Mouse (Mus musculus) ES-Bruce4 (cell line): ENCODE results near the gene Igflr1. TPM values are rescaled to one million over a fixed set of nuclear protein-coding genes. Genes with fewer than 3 reads are reported as not detected.
A peak's percentile ranks its signal among the peaks of the same experiment; 100 is the strongest.

Source experiments
- H3K27ac ChIP-seq: 2 replicates; pipeline ENCODE4 v1.5.1; 2012; ENCODE audit warnings: low read length, inconsistent platforms; ENCODE audit not compliant: insufficient read depth
- H3K27me3 ChIP-seq: 2 replicates; pipeline ENCODE4 v1.6.1; 2012; ENCODE audit warnings: mild to moderate bottlenecking, low read length, inconsistent platforms; ENCODE audit not compliant: control insufficient read depth, poor library complexity, insufficient read depth, severe bottlenecking
- H3K36me3 ChIP-seq: 2 replicates; pipeline ENCODE4 v1.6.1; 2012; ENCODE audit warnings: inconsistent platforms, mild to moderate bottlenecking, low read length, moderate library complexity; ENCODE audit not compliant: control insufficient read depth, poor library complexity, insufficient read depth, severe bottlenecking
- H3K4me1 ChIP-seq: one replicate; pipeline ENCODE4 v1.8.1; 2011; ENCODE audit warnings: low read length; ENCODE audit not compliant: control insufficient read depth, insufficient read depth
- H3K4me3 ChIP-seq: 2 replicates; pipeline ENCODE4 v1.5.1; 2011; ENCODE audit warnings: low read depth, mild to moderate bottlenecking, low read length
- H3K9ac ChIP-seq: 2 replicates; pipeline ENCODE4 v1.6.1; 2012; ENCODE audit warnings: low read depth, mild to moderate bottlenecking, inconsistent platforms; ENCODE audit not compliant: poor library complexity, severe bottlenecking
- H3K9me3 ChIP-seq: replicated peaks from 2 replicates; pipeline ENCODE4 v1.6.1; 2012; ENCODE audit warnings: mild to moderate bottlenecking, low read length, inconsistent platforms; ENCODE audit not compliant: control insufficient read depth, poor library complexity, insufficient read depth, severe bottlenecking
- CTCF ChIP-seq: IDR thresholded peaks from one replicate; pipeline ENCODE4 v1.8.1; 2011; ENCODE audit warnings: low read depth, low read length
- EP300 ChIP-seq: IDR thresholded peaks from 2 replicates; pipeline ENCODE4 v1.6.1; 2011; ENCODE audit warnings: low read depth, low read length; ENCODE audit not compliant: insufficient read depth
- POLR2A ChIP-seq: IDR thresholded peaks from one replicate; pipeline ENCODE4 v1.8.1; 2011; ENCODE audit warnings: low read length; ENCODE audit not compliant: insufficient read depth
- polyA plus RNA-seq: library from polyadenylated mRNA; stranded (reverse); fragments of >200 nt; gene quantifications from 2 replicates; pipeline ENCODE4 v1.2.4, GENCODE M21; 2011; ENCODE audit warnings: low read depth; ENCODE audit not compliant: missing spikeins, insufficient read depth, insufficient read length

The Igflr1 gene
- polyA plus RNA-seq, 1 experiment = 0.72 TPM

- H3K27me3 ChIP-seq = no peaks in the 10 kb centered on the region
- no peaks in the 10 kb centered on the region for H3K36me3 ChIP-seq
- H3K4me3 ChIP-seq = no peak overlapping the region
- no peak for TF ChIP-seq EP300
- TF ChIP-seq POLR2A = no peak
- peak; percentile 32 for TF ChIP-seq CTCF
- H3K9me3 ChIP-seq = no peaks in the 10 kb centered on the region
- no peak overlapping the region for H3K27ac ChIP-seq
- peaks cover 2% of the 10 kb centered on the region for H3K4me1 ChIP-seq
- H3K9ac ChIP-seq = no peak overlapping the region
Observed at GRCm38 (mm10) chr7:30610043-30610442, 44.8 kb downstream of the Igflr1 start.

GRCm38 (mm10) chr7:30612654-30613402, 47.6 kb downstream of the Igflr1 start, which contains the start of gene Upk1a:
TSS of gene Upk1a (minus strand) at chr7:30612847.
- H3K27ac ChIP-seq = no peak within 1 kb of the TSS
- no peaks in the 10 kb centered on the region for H3K27me3 ChIP-seq
- TF ChIP-seq POLR2A = no peak
- TF ChIP-seq CTCF = no peak
- no peak for TF ChIP-seq EP300
- no peak within 1 kb of the TSS for H3K9ac ChIP-seq
- no peak within 1 kb of the TSS for H3K4me3 ChIP-seq
- peaks cover 3% of the 10 kb centered on the region; the same call in 1 of the 2 replicates for H3K36me3 ChIP-seq
- H3K9me3 ChIP-seq = no peaks in the 10 kb centered on the region
- peaks cover 2% of the 10 kb centered on the region for H3K4me1 ChIP-seq

DNA sequence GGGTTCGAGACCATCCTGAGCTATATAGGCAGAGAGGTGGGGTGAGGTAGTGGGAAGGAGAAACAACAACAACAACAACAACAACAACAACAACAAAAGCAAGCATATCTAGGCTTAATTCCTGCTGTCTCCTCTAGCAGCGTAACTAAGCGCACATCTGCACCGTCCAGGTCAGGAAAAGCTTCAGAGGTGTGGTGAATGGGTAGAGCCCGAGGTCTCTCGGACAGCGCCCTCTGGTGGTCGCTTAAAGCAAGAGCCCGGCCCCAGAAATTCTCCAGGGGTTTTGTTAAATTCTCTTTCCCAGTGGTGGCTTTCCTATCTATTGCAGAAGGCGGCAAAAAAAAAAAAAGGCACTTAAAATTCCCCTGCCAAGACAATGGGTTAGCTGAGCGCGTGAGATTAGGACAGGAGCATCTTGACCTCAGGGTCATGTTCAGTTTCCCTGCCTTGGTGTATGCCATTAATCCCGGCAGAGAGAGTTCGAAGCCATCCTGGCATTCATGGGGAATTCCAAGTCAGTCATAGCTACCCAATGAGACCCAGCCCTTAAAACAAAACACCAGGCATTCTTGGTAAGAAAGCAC, 48.4 kb downstream of the Igflr1 start:
- H3K4me3 ChIP-seq = no peak overlapping the region
- H3K9me3 ChIP-seq = no peaks in the 10 kb centered on the region
- peaks cover 2% of the 10 kb centered on the region for H3K4me1 ChIP-seq
- H3K9ac ChIP-seq = no peak overlapping the region
- peaks cover 8% of the 10 kb centered on the region for H3K36me3 ChIP-seq
- peak; percentile 72 for TF ChIP-seq CTCF
- no peak for TF ChIP-seq POLR2A
- H3K27me3 ChIP-seq = no peaks in the 10 kb centered on the region
- H3K27ac ChIP-seq = no peak overlapping the region

- H3K4me3 ChIP-seq = no peak overlapping the region
- TF ChIP-seq CTCF = no peak
- no peak for TF ChIP-seq POLR2A
- no peak for TF ChIP-seq EP300
- H3K27ac ChIP-seq = peak overlapping the region; percentile 51; the same call in 1 of the 2 replicates
- peaks cover 13% of the 10 kb centered on the region for H3K36me3 ChIP-seq
- no peaks in the 10 kb centered on the region for H3K27me3 ChIP-seq
- no peaks in the 10 kb centered on the region for H3K9me3 ChIP-seq
- H3K4me1 ChIP-seq = peaks cover 2% of the 10 kb centered on the region
- H3K9ac ChIP-seq = no peak overlapping the region
Observed at GRCm38 (mm10) chr7:30614454-30614853, 49.2 kb downstream of the Igflr1 start.

GRCm38 (mm10) chr7:30615049-30615760, 50.0 kb downstream of the Igflr1 start:
- H3K9ac ChIP-seq = no peak overlapping the region
- H3K27me3 ChIP-seq = no peaks in the 10 kb centered on the region
- peaks cover 13% of the 10 kb centered on the region for H3K36me3 ChIP-seq
- H3K4me1 ChIP-seq = no peaks in the 10 kb centered on the region
- H3K9me3 ChIP-seq = no peaks in the 10 kb centered on the region
- H3K27ac ChIP-seq = peak overlapping the region; percentile 51
- no peak for TF ChIP-seq EP300
- no peak for TF ChIP-seq CTCF
- no peak for TF ChIP-seq POLR2A
- no peak overlapping the region for H3K4me3 ChIP-seq

Other genes with a start within 250 kb of the Igflr1 start
- 0.52 and 0.58 TPM in 2 replicates for gene E130208F15Rik, start 243.7 kb upstream of the Igflr1 start, polyA plus RNA-seq
- 5.6 and 7.3 TPM in 2 replicates for gene Sdhaf1, start 241.5 kb upstream of the Igflr1 start, polyA plus RNA-seq
- gene Lrfn3, start 202.7 kb upstream of the Igflr1 start, polyA plus RNA-seq = 4.2 and 6.3 TPM in 2 replicates
- gene Tyrobp, start 151.7 kb upstream of the Igflr1 start, polyA plus RNA-seq = not detected in 2 replicates
- gene Hcst, start 145.6 kb upstream of the Igflr1 start, polyA plus RNA-seq = not detected in 2 replicates
- gene Nfkbid, start 143.7 kb upstream of the Igflr1 start, polyA plus RNA-seq = 4.1 TPM in 2 replicates
- gene Aplp1, start 119.9 kb upstream of the Igflr1 start, polyA plus RNA-seq = 70.6 and 78.2 TPM in 2 replicates
- gene Kirrel2, start 107.7 kb upstream of the Igflr1 start, polyA plus RNA-seq = 5.8 and 9.4 TPM in 2 replicates
- 27.5 and 30.9 TPM in 2 replicates for gene Nphs1, start 107.1 kb upstream of the Igflr1 start, polyA plus RNA-seq
- 0.58 TPM in 1 of 2 replicates, not detected in the other for gene Prodh2, start 71.8 kb upstream of the Igflr1 start, polyA plus RNA-seq
- gene Arhgap33, start 30.4 kb upstream of the Igflr1 start, polyA plus RNA-seq = 6.0 and 6.5 TPM in 2 replicates
- gene Hspb6, start 13.2 kb upstream of the Igflr1 start, polyA plus RNA-seq = 6.4 and 7.0 TPM in 2 replicates
- gene Proser3, start 13.1 kb upstream of the Igflr1 start, polyA plus RNA-seq = 16.8 and 17.3 TPM in 2 replicates
- gene Lin37, start 5.6 kb upstream of the Igflr1 start, polyA plus RNA-seq = 23.3 and 29.3 TPM in 2 replicates
- gene U2af1l4, start 2.1 kb upstream of the Igflr1 start, polyA plus RNA-seq = 50.9 and 73.9 TPM in 2 replicates
- 1.8 and 1.9 TPM in 2 replicates for gene Gm49396, start 2.1 kb upstream of the Igflr1 start, polyA plus RNA-seq
- gene Psenen, start 1.8 kb upstream of the Igflr1 start, polyA plus RNA-seq = 99.8 and 107 TPM in 2 replicates
- gene Kmt2b, start 23.3 kb downstream of the Igflr1 start, polyA plus RNA-seq = 70.2 and 81.4 TPM in 2 replicates
- gene Zbtb32, start 33.5 kb downstream of the Igflr1 start, polyA plus RNA-seq = 20.3 and 22.7 TPM in 2 replicates
- 2.5 and 2.8 TPM in 2 replicates for gene Upk1a, start 47.4 kb downstream of the Igflr1 start, polyA plus RNA-seq
- gene Cox6b1, start 60.7 kb downstream of the Igflr1 start, polyA plus RNA-seq = 540 and 569 TPM in 2 replicates
- gene Etv2, start 70.4 kb downstream of the Igflr1 start, polyA plus RNA-seq = 2.8 and 3.3 TPM in 2 replicates
- 42.3 and 47.0 TPM in 2 replicates for gene Rbm42, start 84.9 kb downstream of the Igflr1 start, polyA plus RNA-seq
- gene Haus5, start 99.6 kb downstream of the Igflr1 start, polyA plus RNA-seq = 16.9 and 17.8 TPM in 2 replicates
- not detected in 2 replicates for gene Pmis2, start 106.2 kb downstream of the Igflr1 start, polyA plus RNA-seq
- not detected in 2 replicates for gene 2200002J24Rik, start 133.5 kb downstream of the Igflr1 start, polyA plus RNA-seq
- 1.4 and 1.6 TPM in 2 replicates for gene Atp4a, start 146.8 kb downstream of the Igflr1 start, polyA plus RNA-seq
- gene Tmem147, start 164.1 kb downstream of the Igflr1 start, polyA plus RNA-seq = 66.7 and 75.8 TPM in 2 replicates
- gene Gapdhs, start 178.3 kb downstream of the Igflr1 start, polyA plus RNA-seq = not detected in 2 replicates
- gene Sbsn, start 186.0 kb downstream of the Igflr1 start, polyA plus RNA-seq = 12.4 and 14.6 TPM in 2 replicates
- gene Dmkn, start 198.3 kb downstream of the Igflr1 start, polyA plus RNA-seq = 0.70 and 0.99 TPM in 2 replicates
- 5.0 and 9.1 TPM in 2 replicates for gene Krtdap, start 222.5 kb downstream of the Igflr1 start, polyA plus RNA-seq